Comparison of ENCODE assay signal across 26 mouse cellular contexts in genomic region chr15:96213541-96214312, GRCm38 (mm10).
DNase-seq lines count a peak whose midpoint lies in the region; ATAC-seq and TF ChIP-seq lines count a peak whose summit lies in the region.
"Had no signal": no experiment of that assay in that cellular context is flagged by ENCODE, and none has a peak within 500 bp of the region (broad histone marks: within the 10 kb centered on the region; RNA-seq: fewer than 3 reads in every experiment).

No protein-coding gene starts in this region.

- DNase-seq in forebrain, embryonic 14.5 days (ENCODE audit: low spot score): peak; percentile 4
- no peak for DNase-seq in ES-E14 (ENCODE audit: low read depth, low spot score)
- DNase-seq in brain, embryonic 14.5 days (ENCODE audit: low read depth): peak; percentile 17
- DNase-seq in MN1 (ENCODE audit: low spot score): no peak
- no peak for DNase-seq in heart, postnatal 25 days (ENCODE audit: low spot score)
- no peak for DNase-seq in left cerebral cortex, postnatal 4 days
- DNase-seq: adrenal gland, adult 2 months; adrenal gland, postnatal 14 days; cerebellum, adult 18-20 months; cerebellum, adult 9-10 months; cerebellum, postnatal 14 days; gastrocnemius, postnatal 36 days; heart, postnatal 10 days; heart, postnatal 4 days; kidney, adult 2 months had no signal

- no peak for ATAC-seq in forebrain, embryonic 14.5 days
- ATAC-seq in forebrain, embryonic 12.5 days (ENCODE audit: low FRiP score): no peak
- ATAC-seq: forebrain, embryonic 15.5 days; hindbrain, postnatal 0 days; inflammation-experienced regulatory T-cells, adult 6 months; intestine, postnatal 0 days had no signal

- no peaks in the 10 kb centered on the region for H3K36me3 ChIP-seq in forebrain, embryonic 14.5 days (ENCODE audit: control insufficient read depth, insufficient read depth, low read length)
- H3K36me3 ChIP-seq in forebrain, embryonic 12.5 days (replicated peaks): no peaks in the 10 kb centered on the region
- no peaks in the 10 kb centered on the region for H3K36me3 ChIP-seq in E14TG2a.4 (ENCODE audit: insufficient read depth, low read length)
- H3K36me3 ChIP-seq in ES-E14 (ENCODE audit: control insufficient read depth, insufficient read depth, low read length, poor library complexity, severe bottlenecking): no peaks in the 10 kb centered on the region
- H3K36me3 ChIP-seq: forebrain, embryonic 10.5 days; forebrain, embryonic 15.5 days; heart, embryonic 12.5 days; heart, embryonic 15.5 days had no signal

- H3K9ac ChIP-seq in forebrain, embryonic 14.5 days (ENCODE audit: low read length): no peak overlapping the region
- no peak overlapping the region for H3K9ac ChIP-seq in forebrain, embryonic 12.5 days
- 0 out of 2 replicates have a peak overlapping the region, but pooled peaks have one; percentile 17 for H3K9ac ChIP-seq in ES-E14 (ENCODE audit: insufficient read depth, low read depth, low read length, poor library complexity, severe bottlenecking)
- H3K9ac ChIP-seq: forebrain, embryonic 15.5 days; heart, embryonic 12.5 days; heart, embryonic 15.5 days; hindbrain, embryonic 14.5 days had no signal

- in situ Hi-C loops in ES-E14 (cut with MboI; ENCODE audit: low sequenced_read_pairs in 2 of 2, unreplicated experiment in 2 of 2): no loop called here

- H3K4me1 ChIP-seq in forebrain, embryonic 14.5 days (ENCODE audit: control insufficient read depth, insufficient read depth, low read length): no peaks in the 10 kb centered on the region
- no peaks in the 10 kb centered on the region for H3K4me1 ChIP-seq in forebrain, embryonic 12.5 days
- peaks cover 43% of the 10 kb centered on the region for H3K4me1 ChIP-seq in E14TG2a.4 (replicated peaks; ENCODE audit: low read depth, low read length)
- H3K4me1 ChIP-seq in ES-E14 (ENCODE audit: control insufficient read depth in 2 of 2, insufficient read depth in 2 of 2, low read length in 2 of 2, poor library complexity in 1 of 2): peaks cover 0 to 13% of the 10 kb centered on the region in 2 experiments; a peak in 2 of 4 replicates
- H3K4me1 ChIP-seq: forebrain, embryonic 10.5 days; forebrain, embryonic 15.5 days; heart, embryonic 12.5 days; heart, embryonic 15.5 days had no signal

- no peaks in the 10 kb centered on the region for H3K9me3 ChIP-seq in forebrain, embryonic 14.5 days (replicated peaks; ENCODE audit: control insufficient read depth, low read length)
- H3K9me3 ChIP-seq in forebrain, embryonic 12.5 days: no peaks in the 10 kb centered on the region
- H3K9me3 ChIP-seq in E14TG2a.4 (ENCODE audit: low read length): no peaks in the 10 kb centered on the region
- no peaks in the 10 kb centered on the region for H3K9me3 ChIP-seq in ES-E14 (ENCODE audit: control insufficient read depth, insufficient read depth, low read depth, low read length)
- H3K9me3 ChIP-seq: forebrain, embryonic 10.5 days; forebrain, embryonic 15.5 days; heart, embryonic 12.5 days; heart, embryonic 15.5 days had no signal

- WGBS in forebrain, embryonic 14.5 days: 76% methylated on average over 24 of the region's 24 CpGs
- 78% methylated on average over 24 of the region's 24 CpGs for WGBS in forebrain, embryonic 12.5 days

- TF ChIP-seq POLR2A in brain, embryonic 14.5 days (IDR thresholded peaks at IDR 0.05; ENCODE audit: borderline replicate concordance, extremely low read depth, insufficient read depth, insufficient read length, poor library complexity, severe bottlenecking): no peak

- H3K4me2 ChIP-seq in forebrain, embryonic 14.5 days (ENCODE audit: low read length): no peak overlapping the region
- no peak overlapping the region for H3K4me2 ChIP-seq in forebrain, embryonic 12.5 days
- H3K4me2 ChIP-seq: forebrain, embryonic 15.5 days; heart, embryonic 12.5 days; heart, embryonic 15.5 days; hindbrain, embryonic 14.5 days had no signal

- intact Hi-C loops in heart, postnatal 25 days (cut with DNase I): no loop called here
- intact Hi-C loops in left cerebral cortex, postnatal 4 days (cut with DNase I): no loop called here

- no peak for TF ChIP-seq CTCF in E14TG2a.4 (conservative IDR thresholded peaks at IDR 0.05; ENCODE audit: low read length)
- TF ChIP-seq CTCF in brain, embryonic 14.5 days (IDR thresholded peaks at IDR 0.05; ENCODE audit: borderline replicate concordance, extremely low read depth, insufficient read depth, insufficient read length): no peak

- H3K27ac ChIP-seq in forebrain, embryonic 14.5 days (ENCODE audit: low read depth, low read length): no peak overlapping the region
- no peak overlapping the region for H3K27ac ChIP-seq in forebrain, embryonic 12.5 days
- H3K27ac ChIP-seq in ES-E14 (ENCODE audit: insufficient read depth, low read depth, low read length, poor library complexity, severe bottlenecking): no peak overlapping the region
- H3K27ac ChIP-seq: forebrain, embryonic 10.5 days; forebrain, embryonic 15.5 days; heart, embryonic 15.5 days; hindbrain, embryonic 14.5 days; hindbrain, postnatal 0 days had no signal

- H3K27me3 ChIP-seq in forebrain, embryonic 14.5 days (replicated peaks; ENCODE audit: control insufficient read depth, insufficient read depth, low read length): no peaks in the 10 kb centered on the region
- H3K27me3 ChIP-seq in forebrain, embryonic 12.5 days: no peaks in the 10 kb centered on the region
- H3K27me3 ChIP-seq in E14TG2a.4 (ENCODE audit: insufficient read depth, low read length): no peaks in the 10 kb centered on the region; the same call in 1 of the 2 replicates
- H3K27me3 ChIP-seq: CH12.LX; forebrain, embryonic 15.5 days; heart, embryonic 12.5 days; heart, embryonic 15.5 days had no signal

- no peak overlapping the region for H3K4me3 ChIP-seq in forebrain, embryonic 14.5 days (ENCODE audit: low read depth, low read length)
- no peak overlapping the region for H3K4me3 ChIP-seq in forebrain, embryonic 12.5 days (replicated peaks)
- H3K4me3 ChIP-seq in E14TG2a.4 (replicated peaks; ENCODE audit: low read length) (peak overlapping the region; percentile 30), ES-E14 (ENCODE audit: insufficient read depth in 1 of 2, low read depth in 1 of 2, low read length in 2 of 2, poor library complexity in 1 of 2, severe bottlenecking in 1 of 2) (no peak overlapping the region)
- H3K4me3 ChIP-seq: forebrain, embryonic 10.5 days; forebrain, embryonic 15.5 days; heart, embryonic 12.5 days; heart, embryonic 15.5 days had no signal

TF ChIP-seq in ES-E14, 5 proteins besides CTCF, POLR2A, EP300 and RAD21:
- TF ChIP-seq ZC3H11A (IDR thresholded peaks at IDR 0.05; ENCODE audit: borderline replicate concordance, low read depth, low read length): no peak
- TF ChIP-seq MAFK (IDR thresholded peaks at IDR 0.05; ENCODE audit: insufficient read depth, low read depth, low read length): no peak
- no peak for TF ChIP-seq HCFC1 (IDR thresholded peaks at IDR 0.05; ENCODE audit: borderline replicate concordance, insufficient read depth, low read length)
- no peak for TF ChIP-seq ZNF384 (IDR thresholded peaks at IDR 0.05; ENCODE audit: low read depth, low read length)
- TF ChIP-seq CHD2 (IDR thresholded peaks at IDR 0.05; ENCODE audit: low read depth, low read length): no peak

Comparison
In these comparisons a context has a peak if more than half of its experiments do, and no peak if none do; other contexts are left out.
1. DNase-seq: peak in forebrain, embryonic 14.5 days (single experiment) and brain, embryonic 14.5 days (single experiment); none in ES-E14 (single experiment), MN1 (single experiment), heart, postnatal 25 days (single experiment) and left cerebral cortex, postnatal 4 days (single experiment).